Mouse (Mus musculus): ENCODE measurements at regions not wholly inside any gene's neighbourhood (a gene's known extent, or its start where the extent isn't known, plus 50 kb on each side); places are given as distances from the start of the nearest gene placed in this dataset.

GRCm38 (mm10) chr3:150109561-150109960 is 1119.2 kb upstream of the Adgrl2 start:
- DNase-seq, result no peak

GRCm38 (mm10) chr3:150112231-150112630 is 1121.9 kb upstream of the Adgrl2 start:
- DNase-seq, result no peak

- DNase-seq, result no peak
Measured at GRCm38 (mm10) chr3:150119866-150120265, 1129.5 kb upstream of the Adgrl2 start.

- DNase-seq, result no peak
Measured at GRCm38 (mm10) chr3:150146635-150147034, 1156.3 kb upstream of the Adgrl2 start.

GRCm38 (mm10) chr3:150151152-150151822 is 1160.9 kb upstream of the Adgrl2 start:
- DNase-seq, result no peak

- no peak for DNase-seq
Measured at GRCm38 (mm10) chr3:150151823-150152158, 1161.4 kb upstream of the Adgrl2 start.

- DNase-seq, result no peak
Measured at GRCm38 (mm10) chr3:150152893-150153292, 1162.5 kb upstream of the Adgrl2 start.

- DNase-seq, result no peak
Measured at GRCm38 (mm10) chr3:150185807-150186206, 1195.5 kb upstream of the Adgrl2 start.

- no peak for DNase-seq
Measured at GRCm38 (mm10) chr3:150193132-150193531, 1202.8 kb upstream of the Adgrl2 start.

GRCm38 (mm10) chr3:150198492-150198891 is 1208.1 kb upstream of the Adgrl2 start:
- no peak for DNase-seq

- no peak for DNase-seq
Measured at GRCm38 (mm10) chr3:150205902-150206301, 1215.5 kb upstream of the Adgrl2 start.

GRCm38 (mm10) chr3:150233279-150233678 is 1204.4 kb upstream of the Adgrl4 start:
- DNase-seq, result no peak

- DNase-seq, result no peak
Measured at GRCm38 (mm10) chr3:150236946-150237600, 1200.6 kb upstream of the Adgrl4 start.

GRCm38 (mm10) chr3:150275038-150275437 is 1162.6 kb upstream of the Adgrl4 start:
- DNase-seq, result no peak

- no peak for DNase-seq
Measured at GRCm38 (mm10) chr3:150296057-150296710, 1141.5 kb upstream of the Adgrl4 start.

GRCm38 (mm10) chr3:150328811-150329210 is 1108.9 kb upstream of the Adgrl4 start:
- DNase-seq, result no peak

GRCm38 (mm10) chr3:150352139-150352725 is 1085.5 kb upstream of the Adgrl4 start:
- DNase-seq, result no peak

- no peak for DNase-seq
Measured at GRCm38 (mm10) chr3:150365766-150366165, 1071.9 kb upstream of the Adgrl4 start.

GRCm38 (mm10) chr3:150384996-150385627 is 1052.6 kb upstream of the Adgrl4 start:
- DNase-seq, result peak; percentile 25 to 31

GRCm38 (mm10) chr3:150401694-150402301 is 1035.9 kb upstream of the Adgrl4 start:
- no peak for DNase-seq

GRCm38 (mm10) chr3:150406086-150406485 is 1031.6 kb upstream of the Adgrl4 start:
- DNase-seq, result peak; percentile 8 to 21

- DNase-seq, result no peak
Measured at GRCm38 (mm10) chr3:150415277-150415676, 1022.4 kb upstream of the Adgrl4 start.

- DNase-seq, result no peak
Measured at GRCm38 (mm10) chr3:150416447-150416846, 1021.2 kb upstream of the Adgrl4 start.

All from cerebellum, postnatal 36 days (tissue).